Mouse (Mus musculus) olfactory bulb, adult 2 months (tissue): Measurements from ENCODE around the gene Mbd4. TPM values are rescaled to one million over a fixed set of nuclear protein-coding genes. Genes with fewer than 3 reads are reported as not detected.

Experiments
- H3K27ac ChIP-seq: fragments of 200-500 bp; 2 replicates; pipeline ENCODE4 v1.5.1; 2012; ENCODE audit warnings: low read depth, low read length; ENCODE audit not compliant: insufficient read depth
- H3K4me1 ChIP-seq: fragments of 200-500 bp; 2 replicates; pipeline ENCODE4 v1.6.1; 2012; ENCODE audit warnings: low read length; ENCODE audit not compliant: control insufficient read depth, insufficient read depth
- H3K4me3 ChIP-seq: fragments of 200-500 bp; 2 replicates; pipeline ENCODE4 v1.5.1; 2012; ENCODE audit warnings: mild to moderate bottlenecking, low read depth, low read length, moderate library complexity; ENCODE audit not compliant: insufficient read depth
- CTCF ChIP-seq: fragments of 200-500 bp; IDR thresholded peaks from 2 replicates; pipeline ENCODE4 v1.5.1; 2012; ENCODE audit warnings: low read depth, mild to moderate bottlenecking, low read length, moderate library complexity; ENCODE audit not compliant: insufficient read depth
- POLR2A ChIP-seq: fragments of 200-500 bp; IDR thresholded peaks from 2 replicates; pipeline ENCODE4 v1.6.1; 2012; ENCODE audit warnings: mild to moderate bottlenecking, low read depth, low read length, moderate library complexity; ENCODE audit not compliant: insufficient read depth
- WGBS: fragments of 180-500 bp; shearing (Covaris S2); methylation state at CpG from one replicate; pipeline ENCODE4 v1.1.7; 2018; 5-methylcytosine and 5-hydroxymethylcytosine counted together
- polyA plus RNA-seq: library from polyadenylated mRNA; stranded (reverse); fragments of >200 nt; gene quantifications from 2 replicates; pipeline ENCODE4 v1.2.4, GENCODE M21; 2012; ENCODE audit warnings: low replicate concordance; ENCODE audit not compliant: missing spikeins, insufficient read depth, insufficient read length

Gene Mbd4
- polyA plus RNA-seq, 1 experiment = not detected

- H3K4me1 ChIP-seq = no peaks in the 10 kb centered on the region
- H3K4me3 ChIP-seq = no peak overlapping the region
- no peak overlapping the region for H3K27ac ChIP-seq
- TF ChIP-seq POLR2A (no peak), CTCF (no peak)
- WGBS = 86% methylated on average over 8 of the region's 8 CpGs
Measured at GRCm38 (mm10) chr6:115821216-115821993, 31.8 kb downstream of the Mbd4 start.

- 63% methylated on average over 2 of the region's 2 CpGs for WGBS
- TF ChIP-seq POLR2A (no peak), CTCF (no peak)
- Histone ChIP-seq H3K27ac (no peak overlapping the region), H3K4me1 (no peaks in the 10 kb centered on the region), H3K4me3 (no peak overlapping the region)
Measured at GRCm38 (mm10) chr6:115818129-115818528, 35.0 kb downstream of the Mbd4 start.

- no peak for TF ChIP-seq POLR2A
- no peak for TF ChIP-seq CTCF
- Histone ChIP-seq H3K4me1 (no peaks in the 10 kb centered on the region), H3K4me3 (no peak overlapping the region), H3K27ac (no peak overlapping the region)
- WGBS = 76% methylated on average over 4 of the region's 4 CpGs
Measured at GRCm38 (mm10) chr6:115815041-115815440, 38.1 kb downstream of the Mbd4 start.

DNA sequence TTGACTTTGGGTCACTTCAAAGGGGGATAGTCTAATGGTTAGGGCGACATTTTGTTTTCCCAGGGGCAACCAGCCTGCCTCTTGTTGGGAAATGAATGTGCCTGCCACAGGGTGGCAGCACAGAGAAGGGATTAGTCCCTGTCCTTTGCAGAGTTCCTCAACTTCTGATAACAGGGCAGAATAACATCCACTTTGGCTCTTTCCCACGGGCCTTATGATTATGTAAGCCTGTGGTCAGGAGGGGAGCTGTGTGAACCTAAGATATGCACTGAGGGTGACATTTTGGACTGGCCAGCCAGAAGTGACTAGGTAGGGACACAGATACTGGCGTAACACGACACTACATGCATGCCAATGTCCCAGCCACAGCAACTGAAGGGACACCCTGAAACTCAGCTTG is 39.1 kb downstream of the Mbd4 start:
- 42% methylated on average over 4 of the region's 4 CpGs for WGBS
- TF ChIP-seq POLR2A (no peak), CTCF (no peak)
- Histone ChIP-seq H3K4me3 (no peak overlapping the region), H3K4me1 (no peaks in the 10 kb centered on the region), H3K27ac (no peak overlapping the region)

- no peak overlapping the region for H3K4me3 ChIP-seq
- peaks cover 10% of the 10 kb centered on the region for H3K4me1 ChIP-seq
- TF ChIP-seq CTCF = no peak
- 72% methylated on average over 8 of the region's 8 CpGs for WGBS
- H3K27ac ChIP-seq = no peak overlapping the region
Measured at GRCm38 (mm10) chr6:115811606-115812005, 41.6 kb downstream of the Mbd4 start.

GRCm38 (mm10) chr6:115808488-115809231 is 44.5 kb downstream of the Mbd4 start, which contains the start of gene Rpl32:
Rpl32 (minus strand) TSS chr6:115808747.
- under 1% methylated on average over 47 of the region's 47 CpGs for WGBS
- peak within 1 kb of the TSS; percentile 63 for H3K4me3 ChIP-seq
- peaks cover 14% of the 10 kb centered on the region for H3K4me1 ChIP-seq
- H3K27ac ChIP-seq = 0 out of 2 replicates have a peak within 1 kb of the TSS, but pooled peaks have one; percentile 57
- peak; percentile 86 for TF ChIP-seq POLR2A
- no peak for TF ChIP-seq CTCF

DNA sequence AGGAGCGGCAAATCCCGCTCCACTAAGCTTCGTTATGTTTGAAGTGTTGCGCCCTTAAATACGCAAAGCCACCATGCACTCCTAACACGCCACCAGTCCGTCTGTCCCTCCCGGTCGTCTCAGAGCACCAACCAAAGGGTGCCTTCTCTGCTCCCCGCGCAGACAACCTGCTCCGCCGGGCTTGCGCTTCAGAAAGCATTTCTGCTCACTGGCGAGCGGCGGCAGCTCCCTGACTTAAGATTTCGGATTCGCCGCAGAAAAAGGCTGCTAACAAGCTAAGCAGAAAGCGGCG is 45.0 kb downstream of the Mbd4 start:
- TF ChIP-seq POLR2A (no peak), CTCF (no peak)

GRCm38 (mm10) chr6:115807464-115808195 is 45.5 kb downstream of the Mbd4 start:
- TF ChIP-seq POLR2A = no peak
- TF ChIP-seq CTCF = no peak
- Histone ChIP-seq H3K27ac (no peak overlapping the region), H3K4me1 (peaks cover 14% of the 10 kb centered on the region), H3K4me3 (peak overlapping the region; percentile 63)
- 2% methylated on average over 15 of the region's 15 CpGs for WGBS

More for the DNA sequence above, 45.0 kb downstream of the Mbd4 start:
- whole genome bisulfite sequencing = under 1% methylated on average over 22 of the region's 22 CpGs
- Histone ChIP-seq H3K4me1 (peaks cover 14% of the 10 kb centered on the region), H3K4me3 (peak overlapping the region; percentile 63), H3K27ac (no peak overlapping the region)
